Mouse (Mus musculus) E14TG2a.4 (cell line): ENCODE measurements around the gene Tada3.

ENCODE experiments used
- CTCF ChIP-seq: conservative IDR thresholded peaks from 2 replicates; pipeline ENCODE4 v1.5.1; 2014; ENCODE audit warnings: low read length
- NANOG ChIP-seq: IDR thresholded peaks from 2 replicates; pipeline ENCODE4 v1.6.1; 2014; ENCODE audit warnings: borderline replicate concordance, low read length, mixed read lengths
- POU5F1 ChIP-seq: IDR thresholded peaks from 2 replicates; pipeline ENCODE4 v1.6.1; 2014; ENCODE audit warnings: low read length, borderline replicate concordance

DNA sequence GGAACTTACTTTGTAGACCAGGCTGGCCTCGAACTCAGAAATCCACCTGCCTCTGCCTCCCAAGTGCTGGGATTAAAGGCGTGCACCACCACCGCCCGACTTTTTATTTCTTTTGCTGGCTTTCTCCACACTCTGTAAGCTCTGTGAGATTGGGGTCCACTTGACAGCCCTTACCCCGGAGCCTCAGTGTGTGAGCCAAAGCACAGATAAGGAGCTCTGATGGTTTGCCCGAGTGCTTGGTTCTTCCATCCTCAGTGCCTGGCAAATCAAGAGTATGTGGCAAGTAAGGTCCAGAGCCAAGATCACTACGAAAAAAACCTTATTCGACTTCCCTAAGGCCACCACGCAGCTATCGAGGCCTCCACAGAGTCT is 14.3 kb upstream of the Tada3 start:
- TF ChIP-seq CTCF = no peak
- no peak for TF ChIP-seq NANOG
- no peak for TF ChIP-seq POU5F1
